Mouse (Mus musculus) ES-Bruce4 (cell line): Measurements from ENCODE around the gene Zfp978.
"Not testable (repeated sequence)": the region's sequence is repeated elsewhere in the genome, so short reads cannot be mapped to it uniquely, and the experiment has no call there.

ENCODE experiments used
- CTCF ChIP-seq: IDR thresholded peaks from one replicate; pipeline ENCODE4 v1.8.1; 2011; ENCODE audit warnings: low read depth, low read length
- POLR2A ChIP-seq: IDR thresholded peaks from one replicate; pipeline ENCODE4 v1.8.1; 2011; ENCODE audit warnings: low read length; ENCODE audit not compliant: insufficient read depth

GRCm38 (mm10) chr4:147347880-147348279, 13.2 kb upstream of the Zfp978 start:
- not testable (repeated sequence) for TF ChIP-seq CTCF, POLR2A
